Mouse (Mus musculus) layer of hippocampus, adult 2 months (tissue): Measurements from ENCODE around the gene Ube2v1. TPM values are rescaled to one million over a fixed set of nuclear protein-coding genes. Genes with fewer than 3 reads are reported as not detected.

Source experiments
- DNase-seq, 2 experiments: peaks; one replicate each; pipeline ENCODE4 v3.0.0; 2022; ENCODE audit warnings: low spot score in 2 of 2
- H3K27ac ChIP-seq: fragments of 200-600 bp; 2 replicates; pipeline ENCODE4 v1.8.1; 2022
- H3K4me3 ChIP-seq: fragments of 200-600 bp; 2 replicates; pipeline ENCODE4 v1.8.1; 2022; ENCODE audit warnings: mild to moderate bottlenecking
- CTCF ChIP-seq: fragments of 200-600 bp; conservative IDR thresholded peaks from 2 replicates; pipeline ENCODE4 v1.8.1; 2022; ENCODE audit warnings: antibody characterized with exemption, mild to moderate bottlenecking, moderate library complexity
- total RNA-seq, 2 experiments: library from RNA; stranded (reverse); gene quantifications; 2 replicates each; pipeline ENCODE4 v1.2.3; 2021

Ube2v1 gene
- total RNA-seq, 2 experiments from 2014 or later, result 216 to 232 TPM

GRCm38 (mm10) chr2:167661270-167662203 is 29.6 kb upstream of the Ube2v1 start, which contains the start of gene Gm20431:
TSS of gene Gm20431 (minus strand) at chr2:167661496.
- peak within 1 kb of the TSS; percentile 93 for H3K27ac ChIP-seq
- DNase-seq, result peak; percentile 93 to 97
- no peak for TF ChIP-seq CTCF
- H3K4me3 ChIP-seq, result peak within 1 kb of the TSS; percentile 94

- peak overlapping the region; percentile 93 for H3K27ac ChIP-seq
- H3K4me3 ChIP-seq, result peak overlapping the region; percentile 94
- no peak for TF ChIP-seq CTCF
- no peak for DNase-seq
These were observed 28.7 kb upstream of the Ube2v1 start for GRCm38 (mm10) chr2:167660611-167660971.

- Histone ChIP-seq H3K27ac (peak overlapping the region; percentile 93), H3K4me3 (peak overlapping the region; percentile 94)
- peak; percentile 41 to 53 for DNase-seq
- TF ChIP-seq CTCF, result no peak
These were observed 28.1 kb upstream of the Ube2v1 start for GRCm38 (mm10) chr2:167659847-167660610.

GRCm38 (mm10) chr2:167659177-167659846 is 27.4 kb upstream of the Ube2v1 start:
- no peak for DNase-seq
- no peak for TF ChIP-seq CTCF
- Histone ChIP-seq H3K27ac (peak overlapping the region; percentile 93), H3K4me3 (peak overlapping the region; percentile 94)

- no peak for DNase-seq
- no peak for TF ChIP-seq CTCF
- H3K4me3 ChIP-seq, result peak overlapping the region; percentile 13; the same call in 1 of the 2 replicates
- peak overlapping the region; percentile 93; the same call in 1 of the 2 replicates for H3K27ac ChIP-seq
These were observed 26.8 kb upstream of the Ube2v1 start for GRCm38 (mm10) chr2:167658712-167659111.

- H3K27ac ChIP-seq, result peak overlapping the region; percentile 93; the same call in 1 of the 2 replicates
- H3K4me3 ChIP-seq, result no peak overlapping the region
- no peak for DNase-seq
- no peak for TF ChIP-seq CTCF
These were observed 26.1 kb upstream of the Ube2v1 start for GRCm38 (mm10) chr2:167657973-167658372.

GRCm38 (mm10) chr2:167656629-167657478 is 25.0 kb upstream of the Ube2v1 start:
- Histone ChIP-seq H3K4me3 (no peak overlapping the region; the same call in 1 of the 2 replicates), H3K27ac (peak overlapping the region; percentile 54)
- no peak for TF ChIP-seq CTCF
- DNase-seq, result no peak

GRCm38 (mm10) chr2:167654911-167655600 is 23.2 kb upstream of the Ube2v1 start:
- TF ChIP-seq CTCF, result no peak
- Histone ChIP-seq H3K27ac (peak overlapping the region; percentile 18; the same call in 1 of the 2 replicates), H3K4me3 (no peak overlapping the region)
- DNase-seq, result no peak

- DNase-seq, result no peak
- no peak for TF ChIP-seq CTCF
- Histone ChIP-seq H3K4me3 (no peak overlapping the region), H3K27ac (peak overlapping the region; percentile 90)
These were observed 20.8 kb upstream of the Ube2v1 start for GRCm38 (mm10) chr2:167652694-167653093.

GRCm38 (mm10) chr2:167651622-167652021 is 19.7 kb upstream of the Ube2v1 start:
- no peak for DNase-seq
- H3K4me3 ChIP-seq, result no peak overlapping the region
- peak; percentile 59 for TF ChIP-seq CTCF
- H3K27ac ChIP-seq, result peak overlapping the region; percentile 90
